Mouse (Mus musculus): ENCODE measurements around the gene Lag3. TPM values are rescaled to one million over a fixed set of nuclear protein-coding genes. Genes with fewer than 3 reads are reported as not detected.
A peak's percentile ranks its signal among the peaks of the same experiment; 100 is the strongest.

The Lag3 gene
- polyA plus RNA-seq, 1 experiment from 2014 or later, result 0.40 TPM

- Histone ChIP-seq H3K36me3 (replicated peaks; ENCODE audit: insufficient read depth, low read length) (peaks cover 12% of the 10 kb centered on the region; the same call in 1 of the 2 replicates), H3K4me1 (ENCODE audit: insufficient read depth) (peaks cover 22% of the 10 kb centered on the region), H3K4me3 (ENCODE audit: low read depth, low read length) (peak overlapping the region; percentile 78), H3K27ac (ENCODE audit: low read depth) (peak overlapping the region; percentile 96), H3K9ac (replicated peaks) (peak overlapping the region; percentile 85), H3K4me2 (ENCODE audit: low read depth, low read length) (peak overlapping the region; percentile 77), H3K27me3 (ENCODE audit: insufficient read depth, low read length) (peaks cover 37% of the 10 kb centered on the region), H3K9me3 (ENCODE audit: low read length) (no peaks in the 10 kb centered on the region)
- peak; percentile 82 for DNase-seq
- TF ChIP-seq CTCF (IDR thresholded peaks at IDR 0.05; ENCODE audit: low read depth), result no peak
- TF ChIP-seq EP300 (IDR thresholded peaks at IDR 0.05; ENCODE audit: low read depth), result no peak
- 2% methylated on average over 28 of the region's 89 CpGs for WGBS (ENCODE audit: insufficient replicate concordance)
- peak; percentile 54 for ATAC-seq
These were observed 6.2 kb upstream of the Lag3 start for GRCm38 (mm10) chr6:124917518-124918330.

- peak overlapping the region; percentile 78 for H3K4me3 ChIP-seq (ENCODE audit: low read depth, low read length)
- DNase-seq, result peak; percentile 91
- WGBS (ENCODE audit: insufficient replicate concordance), result 3% methylated on average over 49 of the region's 67 CpGs
- peak; percentile 50 for TF ChIP-seq CTCF (IDR thresholded peaks at IDR 0.05; ENCODE audit: low read depth)
- no peak for TF ChIP-seq EP300 (IDR thresholded peaks at IDR 0.05; ENCODE audit: low read depth)
- ATAC-seq, result peak; percentile 76
- no peaks in the 10 kb centered on the region for H3K9me3 ChIP-seq (ENCODE audit: low read length)
- peak overlapping the region; percentile 85 for H3K9ac ChIP-seq (replicated peaks)
- peaks cover 22% of the 10 kb centered on the region for H3K4me1 ChIP-seq (ENCODE audit: insufficient read depth)
- H3K27me3 ChIP-seq (ENCODE audit: insufficient read depth, low read length), result peaks cover 37% of the 10 kb centered on the region
- peak overlapping the region; percentile 77 for H3K4me2 ChIP-seq (ENCODE audit: low read depth, low read length)
- peaks cover 12% of the 10 kb centered on the region; the same call in 1 of the 2 replicates for H3K36me3 ChIP-seq (replicated peaks; ENCODE audit: insufficient read depth, low read length)
- peak overlapping the region; percentile 96 for H3K27ac ChIP-seq (ENCODE audit: low read depth)
These were observed 5.4 kb upstream of the Lag3 start for GRCm38 (mm10) chr6:124916695-124917517.

DNA sequence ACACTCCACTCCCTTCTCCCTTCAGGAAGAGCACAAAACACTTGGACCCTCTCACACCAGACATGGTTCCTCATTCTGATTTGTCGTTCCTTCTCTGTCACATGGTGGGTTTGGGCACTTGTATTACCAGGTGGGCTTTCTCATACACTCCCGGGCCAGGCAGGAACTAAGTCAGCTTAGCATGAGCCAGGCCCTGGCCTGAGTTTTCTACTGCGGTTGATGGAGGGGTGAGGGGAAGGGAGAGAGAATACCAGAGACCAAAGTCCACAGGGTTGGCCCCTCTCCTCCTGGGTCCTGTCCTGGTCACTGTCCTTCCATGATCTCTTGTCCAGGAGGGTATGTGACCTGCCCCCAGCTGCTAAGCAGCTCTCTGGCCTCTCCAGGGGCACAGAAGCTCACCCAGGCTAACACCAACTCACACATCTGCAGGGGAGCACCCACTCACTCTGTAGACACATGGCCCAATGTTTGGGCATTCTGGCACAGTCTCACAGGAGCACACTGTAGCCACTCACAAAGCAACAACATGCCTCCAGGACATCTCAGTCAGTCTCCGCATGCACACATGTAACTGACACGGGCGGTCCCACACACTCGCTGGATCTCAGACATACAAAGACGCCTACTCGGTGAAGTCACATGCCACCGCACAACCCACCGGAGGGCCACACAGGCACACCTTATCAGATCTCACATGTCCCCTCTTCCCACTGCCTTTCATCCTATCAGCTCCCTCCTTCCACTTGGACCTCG lies 4.6 kb upstream of the Lag3 start:
- Histone ChIP-seq H3K36me3 (replicated peaks; ENCODE audit: insufficient read depth, low read length) (peaks cover 12% of the 10 kb centered on the region; the same call in 1 of the 2 replicates), H3K27ac (ENCODE audit: low read depth) (peak overlapping the region; percentile 96), H3K9me3 (ENCODE audit: low read length) (no peaks in the 10 kb centered on the region), H3K27me3 (ENCODE audit: insufficient read depth, low read length) (peaks cover 41% of the 10 kb centered on the region), H3K4me2 (ENCODE audit: low read depth, low read length) (peak overlapping the region; percentile 77), H3K9ac (replicated peaks) (peak overlapping the region; percentile 85), H3K4me3 (ENCODE audit: low read depth, low read length) (peak overlapping the region; percentile 78), H3K4me1 (ENCODE audit: insufficient read depth) (peaks cover 22% of the 10 kb centered on the region)
- TF ChIP-seq CTCF (IDR thresholded peaks at IDR 0.05; ENCODE audit: low read depth), result no peak
- TF ChIP-seq EP300 (IDR thresholded peaks at IDR 0.05; ENCODE audit: low read depth), result no peak
- peak; percentile 40 for DNase-seq
- ATAC-seq, result peak; percentile 33
- WGBS (ENCODE audit: insufficient replicate concordance), result 18% methylated on average over 12 of the region's 12 CpGs

DNA sequence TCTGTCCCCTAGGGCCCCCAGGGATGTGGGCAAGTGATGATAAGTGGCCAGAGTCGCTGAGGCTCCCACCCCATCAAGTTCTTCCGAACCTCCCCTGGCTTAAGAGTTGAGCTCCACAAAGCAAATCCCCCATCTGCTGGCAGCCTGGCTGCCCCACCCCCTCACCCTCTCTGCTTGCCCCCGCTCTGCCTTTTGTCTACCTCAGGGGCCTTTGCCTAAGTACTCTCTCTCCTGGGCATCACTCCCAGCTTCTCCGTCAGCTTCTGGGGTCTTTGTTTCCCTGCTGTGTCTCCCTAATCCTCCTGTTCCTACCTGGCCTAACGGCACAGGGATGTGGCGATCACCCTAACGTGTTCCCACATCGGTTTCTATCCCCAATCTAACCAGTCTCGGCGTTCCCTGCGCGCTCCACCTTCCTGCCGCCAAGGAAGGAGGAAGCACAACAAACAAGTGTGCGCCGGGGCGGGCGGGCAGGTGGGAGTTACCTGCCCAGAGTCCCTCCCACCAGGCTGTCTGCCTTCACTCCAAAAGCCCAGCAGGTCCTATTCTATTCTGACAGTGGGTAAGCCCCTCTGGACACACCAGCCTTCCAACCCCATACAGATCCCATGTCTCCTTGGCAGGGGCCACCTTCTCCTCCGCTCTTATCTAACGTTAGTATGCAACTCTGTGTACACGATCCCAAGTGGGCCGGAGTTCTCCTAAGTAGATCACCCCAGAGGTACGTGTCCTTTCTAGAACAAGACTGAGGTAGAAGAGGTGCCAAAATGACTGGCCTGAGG lies 3.8 kb upstream of the Lag3 start:
- no peak for TF ChIP-seq EP300 (IDR thresholded peaks at IDR 0.05; ENCODE audit: low read depth)
- no peak for TF ChIP-seq CTCF (IDR thresholded peaks at IDR 0.05; ENCODE audit: low read depth)
- WGBS (ENCODE audit: insufficient replicate concordance), result 38% methylated on average over 21 of the region's 22 CpGs
- Histone ChIP-seq H3K27me3 (ENCODE audit: insufficient read depth, low read length) (peaks cover 41% of the 10 kb centered on the region), H3K4me2 (ENCODE audit: low read depth, low read length) (peak overlapping the region; percentile 77), H3K4me3 (ENCODE audit: low read depth, low read length) (peak overlapping the region; percentile 78), H3K4me1 (ENCODE audit: insufficient read depth) (peaks cover 22% of the 10 kb centered on the region), H3K9me3 (ENCODE audit: low read length) (no peaks in the 10 kb centered on the region), H3K27ac (ENCODE audit: low read depth) (peak overlapping the region; percentile 96), H3K9ac (replicated peaks) (peak overlapping the region; percentile 85), H3K36me3 (replicated peaks; ENCODE audit: insufficient read depth, low read length) (peaks cover 12% of the 10 kb centered on the region; the same call in 1 of the 2 replicates)
- DNase-seq, result no peak
- ATAC-seq, result no peak

- no peak for TF ChIP-seq EP300 (IDR thresholded peaks at IDR 0.05; ENCODE audit: low read depth)
- TF ChIP-seq CTCF (IDR thresholded peaks at IDR 0.05; ENCODE audit: low read depth), result no peak
- WGBS (ENCODE audit: insufficient replicate concordance), result 85% methylated on average over 7 of the region's 7 CpGs
- H3K36me3 ChIP-seq (replicated peaks; ENCODE audit: insufficient read depth, low read length), result peaks cover 12% of the 10 kb centered on the region; the same call in 1 of the 2 replicates
- H3K9me3 ChIP-seq (ENCODE audit: low read length), result no peaks in the 10 kb centered on the region
- no peak overlapping the region for H3K9ac ChIP-seq (replicated peaks)
- H3K27me3 ChIP-seq (ENCODE audit: insufficient read depth, low read length), result peaks cover 45% of the 10 kb centered on the region
- H3K4me1 ChIP-seq (ENCODE audit: insufficient read depth), result peaks cover 20% of the 10 kb centered on the region
- ATAC-seq (no peak), DNase-seq (no peak)
- no peak overlapping the region for H3K27ac ChIP-seq (ENCODE audit: low read depth)
- no peak overlapping the region for H3K4me2 ChIP-seq (ENCODE audit: low read depth, low read length)
- no peak overlapping the region for H3K4me3 ChIP-seq (ENCODE audit: low read depth, low read length)
These were observed 3.0 kb upstream of the Lag3 start for GRCm38 (mm10) chr6:124914511-124914910.
